Mouse (Mus musculus): ENCODE results near the gene Hcn2. TPM values are rescaled to one million over a fixed set of nuclear protein-coding genes. Genes with fewer than 3 reads are reported as not detected.
A peak's percentile ranks its signal among the peaks of the same experiment; 100 is the strongest.

The Hcn2 gene
- total RNA-seq (2014; fragmentation: Nextera tagmentation) (0.29 TPM in 1 of 2 replicates, not detected in the other), total RNA-seq (2017) (0.11 and 0.17 TPM in 2 replicates), polyA plus RNA-seq (2012) (0.27 and 0.47 TPM in 2 replicates)

DNA sequence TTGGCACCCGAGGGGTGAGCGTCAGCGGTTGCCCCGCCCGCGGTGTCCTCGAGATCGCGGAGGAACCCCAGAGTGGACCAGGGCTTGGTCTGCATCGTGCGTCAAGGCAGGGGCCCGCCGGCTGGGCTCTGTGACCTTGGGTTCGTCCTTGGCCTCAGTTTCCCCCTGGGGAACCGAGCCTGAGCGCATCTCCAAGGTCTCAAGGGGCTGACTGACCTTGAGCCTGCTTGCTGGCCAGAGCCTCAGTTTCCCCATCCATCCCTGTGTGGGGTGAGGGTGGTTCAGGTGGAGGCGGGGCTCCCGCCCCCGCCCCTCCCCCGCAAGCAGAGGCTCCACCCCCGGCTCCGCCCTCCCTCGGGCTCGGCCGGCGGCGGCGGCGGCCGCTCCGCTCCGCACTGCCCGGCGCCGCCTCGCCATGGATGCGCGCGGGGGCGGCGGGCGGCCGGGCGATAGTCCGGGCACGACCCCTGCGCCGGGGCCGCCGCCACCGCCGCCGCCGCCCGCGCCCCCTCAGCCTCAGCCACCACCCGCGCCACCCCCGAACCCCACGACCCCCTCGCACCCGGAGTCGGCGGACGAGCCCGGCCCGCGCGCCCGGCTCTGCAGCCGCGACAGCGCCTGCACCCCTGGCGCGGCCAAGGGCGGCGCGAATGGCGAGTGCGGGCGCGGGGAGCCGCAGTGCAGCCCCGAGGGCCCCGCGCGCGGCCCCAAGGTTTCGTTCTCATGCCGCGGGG, at the start of gene Hcn2:
Gene Hcn2 (plus strand): TSS at position 381 of the 734 bp plus-strand sequence.
- no peaks in the 10 kb centered on the region for H3K9me3 ChIP-seq (replicated peaks)
- ATAC-seq (ENCODE audit: extremely low read depth, insufficient number of reproducible peaks, low FRiP score, poor library complexity, severe bottlenecking) (no peak), DNase-seq (ENCODE audit: low spot score) (no peak)
- H3K27me3 ChIP-seq (ENCODE audit: insufficient read depth, low read length) = peaks cover 63% of the 10 kb centered on the region
- H3K36me3 ChIP-seq (replicated peaks) = peaks cover 19% of the 10 kb centered on the region
- H3K4me1 ChIP-seq (ENCODE audit: insufficient read depth, low read depth, low read length) = peaks cover 36% of the 10 kb centered on the region
- H3K4me3 ChIP-seq (ENCODE audit: low read depth, low read length) = peak within 1 kb of the TSS; percentile 68
- TF ChIP-seq TAL1 (conservative IDR thresholded peaks at IDR 0.05; ENCODE audit: low read depth, low read length) (no peak), CTCF (IDR thresholded peaks at IDR 0.05; ENCODE audit: low read depth, low read length) (no peak), POLR2AphosphoS5 (IDR thresholded peaks at IDR 0.05; ENCODE audit: insufficient replicate concordance, low read depth, low read length) (no peak), GATA2 (IDR thresholded peaks at IDR 0.05; ENCODE audit: borderline replicate concordance, low read depth, low read length) (no peak), GATA1 (IDR thresholded peaks at IDR 0.05; ENCODE audit: borderline replicate concordance, low read length) (no peak)

DNA sequence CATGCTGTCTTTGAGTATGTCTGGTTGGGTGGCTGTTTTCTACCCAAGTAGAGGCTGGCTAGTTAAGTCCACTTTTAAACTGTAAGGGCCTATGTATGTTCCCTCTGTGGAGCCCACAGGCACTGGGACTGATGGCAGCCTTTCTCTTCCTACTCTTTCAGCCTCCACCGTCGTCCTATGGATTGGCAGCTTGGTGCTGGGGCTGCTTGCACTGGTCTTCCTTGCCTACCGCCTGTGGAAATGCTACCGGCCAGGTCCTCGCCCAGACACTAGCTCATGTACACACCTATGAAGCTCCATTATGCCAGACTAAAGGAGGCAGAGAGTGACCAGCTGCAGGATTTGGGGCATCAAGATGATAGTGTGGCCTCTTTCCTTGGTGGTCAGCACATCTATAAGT, 48.4 kb upstream of the Hcn2 start:
- Histone ChIP-seq H3K36me3 (replicated peaks) (peaks cover 18% of the 10 kb centered on the region), H3K9me3 (replicated peaks) (no peaks in the 10 kb centered on the region), H3K4me3 (ENCODE audit: low read depth, low read length) (no peak overlapping the region), H3K4me1 (ENCODE audit: insufficient read depth, low read depth, low read length) (peaks cover 34% of the 10 kb centered on the region), H3K27me3 (ENCODE audit: insufficient read depth, low read length) (peaks cover 19% of the 10 kb centered on the region)
- DNase-seq (ENCODE audit: low spot score) = no peak
- TF ChIP-seq TAL1 (conservative IDR thresholded peaks at IDR 0.05; ENCODE audit: low read depth, low read length) = no peak
- TF ChIP-seq POLR2AphosphoS5 (IDR thresholded peaks at IDR 0.05; ENCODE audit: insufficient replicate concordance, low read depth, low read length) = no peak
- no peak for TF ChIP-seq GATA2 (IDR thresholded peaks at IDR 0.05; ENCODE audit: borderline replicate concordance, low read depth, low read length)
- no peak for TF ChIP-seq CTCF (IDR thresholded peaks at IDR 0.05; ENCODE audit: low read depth, low read length)
- no peak for TF ChIP-seq GATA1 (IDR thresholded peaks at IDR 0.05; ENCODE audit: borderline replicate concordance, low read length)
- ATAC-seq (ENCODE audit: extremely low read depth, insufficient number of reproducible peaks, low FRiP score, poor library complexity, severe bottlenecking) = no peak

DNA sequence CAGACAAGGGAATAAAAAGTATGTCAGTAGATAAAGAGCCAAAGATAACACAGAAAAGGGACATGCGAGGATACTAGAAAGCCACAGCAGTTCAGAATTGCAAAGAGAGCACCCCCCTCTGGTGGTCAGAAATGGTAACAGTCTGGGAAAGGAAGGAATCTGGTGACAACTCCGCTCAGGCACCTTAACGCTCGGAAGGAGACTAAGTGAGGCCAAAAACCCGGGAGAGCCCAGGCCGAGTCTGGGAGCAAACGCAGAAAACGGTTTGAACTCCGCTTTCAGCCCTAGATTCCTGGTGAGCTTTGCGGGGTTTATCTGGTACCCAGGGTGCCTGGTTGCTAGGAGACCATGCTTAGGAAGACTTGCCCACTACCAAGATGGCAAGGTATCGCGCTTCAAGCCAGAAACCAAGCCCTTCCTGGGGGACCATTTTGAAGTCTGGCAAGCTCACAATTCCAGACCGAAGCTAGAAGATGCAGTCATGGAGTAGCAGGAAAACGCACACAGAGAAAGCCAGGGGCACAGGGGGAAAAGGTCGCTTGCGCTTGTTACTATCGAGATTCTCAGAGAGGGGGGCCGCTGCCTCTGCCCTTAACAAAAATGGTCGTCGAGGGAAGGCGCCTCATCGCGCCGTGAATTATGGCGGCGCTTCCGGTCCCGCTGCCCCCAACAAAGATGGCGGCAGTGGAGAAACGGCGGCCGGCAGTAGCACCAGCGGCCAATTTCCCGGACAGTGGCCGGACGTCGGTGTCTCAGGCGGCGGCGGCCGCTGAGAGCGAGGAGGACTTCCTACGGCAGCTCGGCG, 47.5 kb upstream of the Hcn2 start, which contains the start of gene Tpgs1:
Gene Tpgs1 (plus strand): TSS at position 599 of the 805 bp plus-strand sequence.
- TF ChIP-seq CTCF (IDR thresholded peaks at IDR 0.05; ENCODE audit: low read depth, low read length) (peak; percentile 77), GATA1 (IDR thresholded peaks at IDR 0.05; ENCODE audit: borderline replicate concordance, low read length) (no peak)
- H3K27me3 ChIP-seq (ENCODE audit: insufficient read depth, low read length) = peaks cover 16% of the 10 kb centered on the region
- peaks cover 27% of the 10 kb centered on the region for H3K36me3 ChIP-seq (replicated peaks)
- peaks cover 35% of the 10 kb centered on the region for H3K4me1 ChIP-seq (ENCODE audit: insufficient read depth, low read depth, low read length)
- H3K4me3 ChIP-seq (ENCODE audit: low read depth, low read length) = peak within 1 kb of the TSS; percentile 95
- DNase-seq (ENCODE audit: low spot score) (peak; percentile 74), ATAC-seq (ENCODE audit: extremely low read depth, insufficient number of reproducible peaks, low FRiP score, poor library complexity, severe bottlenecking) (peak; percentile 91)
- no peaks in the 10 kb centered on the region for H3K9me3 ChIP-seq (replicated peaks)

DNA sequence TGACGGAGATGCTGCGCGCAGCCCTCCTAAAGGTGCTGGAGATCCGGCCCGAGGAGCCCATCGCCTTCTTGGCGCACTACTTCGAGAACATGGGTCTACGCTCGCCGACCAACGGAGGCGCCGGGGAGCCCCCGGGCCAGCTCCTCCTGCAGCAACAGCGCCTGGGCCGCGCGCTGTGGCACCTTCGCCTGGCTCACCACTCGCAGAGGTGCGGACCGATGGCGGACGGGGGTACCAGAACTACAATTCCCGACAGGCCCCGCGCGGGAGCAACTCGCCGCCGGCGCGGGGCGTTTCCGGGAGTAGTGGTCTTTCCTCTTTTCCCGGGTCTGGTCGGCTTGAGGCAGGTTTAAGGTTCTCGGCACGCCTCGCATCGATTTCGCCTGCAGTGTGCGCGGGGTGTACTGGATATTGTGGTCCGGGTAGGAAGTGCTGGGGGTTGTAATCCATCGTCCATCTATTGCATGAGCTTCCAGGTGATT, 46.8 kb upstream of the Hcn2 start:
- Histone ChIP-seq H3K36me3 (replicated peaks) (peaks cover 33% of the 10 kb centered on the region), H3K9me3 (replicated peaks) (no peaks in the 10 kb centered on the region), H3K4me3 (ENCODE audit: low read depth, low read length) (peak overlapping the region; percentile 95), H3K4me1 (ENCODE audit: insufficient read depth, low read depth, low read length) (peaks cover 35% of the 10 kb centered on the region), H3K27me3 (ENCODE audit: insufficient read depth, low read length) (peaks cover 16% of the 10 kb centered on the region)
- peak; percentile 16; the same call in 1 of the 2 replicates for ATAC-seq (ENCODE audit: extremely low read depth, insufficient number of reproducible peaks, low FRiP score, poor library complexity, severe bottlenecking)
- TF ChIP-seq TAL1 (conservative IDR thresholded peaks at IDR 0.05; ENCODE audit: low read depth, low read length) (no peak), GATA1 (IDR thresholded peaks at IDR 0.05; ENCODE audit: borderline replicate concordance, low read length) (no peak), GATA2 (IDR thresholded peaks at IDR 0.05; ENCODE audit: borderline replicate concordance, low read depth, low read length) (no peak), CTCF (IDR thresholded peaks at IDR 0.05; ENCODE audit: low read depth, low read length) (no peak), POLR2AphosphoS5 (IDR thresholded peaks at IDR 0.05; ENCODE audit: insufficient replicate concordance, low read depth, low read length) (no peak)
- DNase-seq (ENCODE audit: low spot score) = peak; percentile 57

DNA sequence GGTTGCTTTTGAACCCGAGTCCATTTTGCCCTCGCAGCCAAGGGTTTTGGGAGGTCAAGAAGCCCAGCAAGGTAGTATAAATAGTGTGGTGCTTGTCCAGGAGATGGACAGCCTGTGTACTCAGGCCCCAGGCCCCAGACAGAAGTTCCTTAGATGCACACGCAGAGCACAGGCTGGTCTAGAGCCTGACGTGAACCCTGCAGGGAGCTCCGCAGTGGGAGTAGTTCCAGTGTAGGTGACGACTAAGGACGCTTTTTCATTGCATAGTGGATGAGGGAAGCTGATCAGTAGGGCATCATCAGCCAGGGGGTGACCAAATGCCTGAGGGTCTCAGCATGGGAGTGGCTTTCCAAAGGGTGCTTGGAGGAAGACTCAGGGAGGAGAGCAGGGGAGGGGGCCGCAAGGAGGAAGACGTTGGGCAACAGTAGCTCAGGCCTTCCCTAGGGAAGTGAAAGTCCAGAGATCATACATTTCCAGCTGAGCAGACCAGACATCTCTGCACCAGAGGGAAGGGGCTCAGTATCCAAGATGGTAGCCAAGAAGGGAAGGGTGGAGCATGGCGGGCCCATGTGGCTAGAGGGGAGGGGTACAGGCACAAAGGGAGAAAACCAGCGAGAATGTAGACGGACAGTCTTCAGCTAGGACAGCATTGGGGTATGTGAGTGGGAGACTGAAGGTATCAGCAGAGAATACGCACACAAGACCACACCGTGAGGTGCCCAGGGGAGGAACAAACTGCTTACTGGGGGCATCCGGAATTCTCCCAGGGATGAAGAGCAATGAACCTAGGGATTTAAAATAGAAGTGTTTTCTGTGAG, 46.2 kb upstream of the Hcn2 start:
- DNase-seq (ENCODE audit: low spot score) (no peak), ATAC-seq (ENCODE audit: extremely low read depth, insufficient number of reproducible peaks, low FRiP score, poor library complexity, severe bottlenecking) (no peak)
- peaks cover 9% of the 10 kb centered on the region for H3K27me3 ChIP-seq (ENCODE audit: insufficient read depth, low read length)
- no peak for TF ChIP-seq GATA1 (IDR thresholded peaks at IDR 0.05; ENCODE audit: borderline replicate concordance, low read length)
- peaks cover 35% of the 10 kb centered on the region for H3K4me1 ChIP-seq (ENCODE audit: insufficient read depth, low read depth, low read length)
- no peaks in the 10 kb centered on the region for H3K9me3 ChIP-seq (replicated peaks)
- peak overlapping the region; percentile 95 for H3K4me3 ChIP-seq (ENCODE audit: low read depth, low read length)
- peaks cover 38% of the 10 kb centered on the region for H3K36me3 ChIP-seq (replicated peaks)
